In genomic region chr8:110617801-110618358, GRCm38 (mm10) we compare ENCODE assay signal across 8 mouse cellular contexts. TPM values are rescaled to one million over a fixed set of nuclear protein-coding genes. Genes with fewer than 3 reads are reported as not detected.
A peak's percentile ranks its signal among the peaks of the same experiment; 100 is the strongest.
DNase-seq lines count a peak whose midpoint lies in the region; ATAC-seq lines count a peak whose summit lies in the region.

No protein-coding gene starts in this region.

- WGBS in lung, embryonic 16.5 days, result 22% methylated on average over 14 of the region's 14 CpGs
- WGBS in forebrain, embryonic 10.5 days, result 20% methylated on average over 14 of the region's 14 CpGs
- 21% methylated on average over 14 of the region's 14 CpGs for WGBS in intestine, embryonic 16.5 days
- WGBS in neural tube, embryonic 12.5 days, result 25% methylated on average over 14 of the region's 14 CpGs

- peaks cover 8% of the 10 kb centered on the region for H3K4me1 ChIP-seq in lung, embryonic 16.5 days (replicated peaks; ENCODE audit: control insufficient read depth, insufficient read depth, low read length)
- peaks cover 32% of the 10 kb centered on the region for H3K4me1 ChIP-seq in forebrain, embryonic 10.5 days
- H3K4me1 ChIP-seq in intestine, embryonic 16.5 days (ENCODE audit: control insufficient read depth, insufficient read depth, low read length), result peaks cover 16% of the 10 kb centered on the region
- peaks cover 15% of the 10 kb centered on the region for H3K4me1 ChIP-seq in neural tube, embryonic 12.5 days

- no peak overlapping the region for H3K27ac ChIP-seq in lung, embryonic 16.5 days (ENCODE audit: low read length)
- peak overlapping the region; percentile 88 for H3K27ac ChIP-seq in forebrain, embryonic 10.5 days
- no peak overlapping the region for H3K27ac ChIP-seq in intestine, embryonic 16.5 days (ENCODE audit: low read length)
- H3K27ac ChIP-seq in neural tube, embryonic 12.5 days, result no peak overlapping the region

- no peaks in the 10 kb centered on the region for H3K36me3 ChIP-seq in lung, embryonic 16.5 days (ENCODE audit: control insufficient read depth, insufficient read depth, low read length)
- H3K36me3 ChIP-seq in forebrain, embryonic 10.5 days (replicated peaks), result no peaks in the 10 kb centered on the region
- no peaks in the 10 kb centered on the region for H3K36me3 ChIP-seq in intestine, embryonic 16.5 days (ENCODE audit: control insufficient read depth, insufficient read depth, low read length)
- H3K36me3 ChIP-seq in neural tube, embryonic 12.5 days, result no peaks in the 10 kb centered on the region

- no peak for ATAC-seq in lung, embryonic 16.5 days (ENCODE audit: low read depth)
- ATAC-seq in intestine, embryonic 16.5 days, result peak; percentile 20; the same call in 1 of the 2 replicates
- peak; percentile 46 for ATAC-seq in neural tube, embryonic 12.5 days (ENCODE audit: low FRiP score, low read depth)

- no peak for DNase-seq in lung, postnatal 14 days
- no peak for DNase-seq in forebrain, embryonic 10.5 days (ENCODE audit: extremely low spot score, low spot score)
- no peak for DNase-seq in B cell, adult 2 months
- DNase-seq in thymus, postnatal 0 days (ENCODE audit: low spot score), result no peak
- DNase-seq in frontal cortex, adult 2 months (ENCODE audit: extremely low spot score in 1 of 2, low spot score in 1 of 2), result no peak

- peak overlapping the region; percentile 59 for H3K9ac ChIP-seq in lung, embryonic 16.5 days (ENCODE audit: low read length)
- peak overlapping the region; percentile 42 for H3K9ac ChIP-seq in intestine, embryonic 16.5 days (ENCODE audit: low read depth, low read length)
- peak overlapping the region; percentile 71; the same call in 1 of the 2 replicates for H3K9ac ChIP-seq in neural tube, embryonic 12.5 days

- H3K4me3 ChIP-seq in lung, embryonic 16.5 days (ENCODE audit: low read length), result peak overlapping the region; percentile 98
- H3K4me3 ChIP-seq in forebrain, embryonic 10.5 days, result peak overlapping the region; percentile 97
- peak overlapping the region; percentile 91 for H3K4me3 ChIP-seq in intestine, embryonic 16.5 days (ENCODE audit: low read length)
- peak overlapping the region; percentile 75 for H3K4me3 ChIP-seq in neural tube, embryonic 12.5 days

- H3K4me2 ChIP-seq in lung, embryonic 16.5 days (ENCODE audit: low read depth, low read length), result peak overlapping the region; percentile 90
- H3K4me2 ChIP-seq in intestine, embryonic 16.5 days (ENCODE audit: low read depth, low read length), result peak overlapping the region; percentile 79
- peak overlapping the region; percentile 87 for H3K4me2 ChIP-seq in neural tube, embryonic 12.5 days (replicated peaks)

- no peaks in the 10 kb centered on the region for H3K9me3 ChIP-seq in lung, embryonic 16.5 days (ENCODE audit: control insufficient read depth, low read length)
- H3K9me3 ChIP-seq in forebrain, embryonic 10.5 days, result no peaks in the 10 kb centered on the region
- no peaks in the 10 kb centered on the region for H3K9me3 ChIP-seq in intestine, embryonic 16.5 days (ENCODE audit: control insufficient read depth, low read length)
- H3K9me3 ChIP-seq in neural tube, embryonic 12.5 days, result no peaks in the 10 kb centered on the region

- no peaks in the 10 kb centered on the region; the same call in 1 of the 2 replicates for H3K27me3 ChIP-seq in lung, embryonic 16.5 days (ENCODE audit: control insufficient read depth, insufficient read depth, low read depth, low read length)
- H3K27me3 ChIP-seq in forebrain, embryonic 10.5 days (ENCODE audit: poor library complexity, severe bottlenecking), result peaks cover 8% of the 10 kb centered on the region; the same call in 1 of the 2 replicates
- no peaks in the 10 kb centered on the region for H3K27me3 ChIP-seq in intestine, embryonic 16.5 days (replicated peaks; ENCODE audit: control insufficient read depth, insufficient read depth, low read length)
- 0 out of 2 replicates have a peak, but pooled peaks cover 3% of the 10 kb centered on the region for H3K27me3 ChIP-seq in neural tube, embryonic 12.5 days (replicated peaks)

RNA-seq across cellular contexts. Expression of gene Vac14, which starts 0.5 kb away (rescaled TPM):
- 14.0 and 16.5 TPM in 2 replicates for polyA plus RNA-seq in lung, embryonic 16.5 days (2015; fragmentation: Nextera tagmentation; extraction: Ambion mirVana)
- 27.7 and 29.9 TPM in 2 replicates for polyA plus RNA-seq in forebrain, embryonic 10.5 days (2016; fragmentation: Nextera tagmentation; extraction: Ambion mirVana)
- polyA plus RNA-seq in intestine, embryonic 16.5 days (2015; fragmentation: Nextera tagmentation; extraction: Ambion mirVana), result 20.1 and 22.4 TPM in 2 replicates
- 32.0 and 34.5 TPM in 2 replicates for polyA plus RNA-seq in neural tube, embryonic 12.5 days (2016; fragmentation: Nextera tagmentation; extraction: Ambion mirVana)
- polyA plus RNA-seq in thymus, postnatal 0 days (2015; fragmentation: Nextera tagmentation; extraction: Ambion mirVana), result 15.9 and 16.9 TPM in 2 replicates
- 27.5 and 28.7 TPM in 2 replicates for polyA plus RNA-seq in frontal cortex, adult 2 months (2012; rRNA removed)
